Mouse (Mus musculus) bone marrow, adult 2 months (tissue): ENCODE data around the gene Tmc1.

ENCODE experiments used
- CTCF ChIP-seq: fragments of 200-500 bp; IDR thresholded peaks from 2 replicates; pipeline ENCODE4 v1.5.1; 2011; ENCODE audit warnings: low read length, control low read depth; ENCODE audit not compliant: control insufficient read depth, insufficient read depth
- POLR2A ChIP-seq: fragments of 200-500 bp; IDR thresholded peaks from 2 replicates; pipeline ENCODE4 v1.6.1; 2011; ENCODE audit warnings: low read depth, mild to moderate bottlenecking, control low read depth, low read length, borderline replicate concordance; ENCODE audit not compliant: control insufficient read depth

GRCm38 (mm10) chr19:20797558-20798101 lies 156.4 kb downstream of the Tmc1 start:
- TF ChIP-seq CTCF (no peak), POLR2A (no peak)
